Mouse (Mus musculus) right cerebral cortex, adult 18-20 months (tissue): ENCODE results near the gene Myt1l.

Experiments
- DNase-seq: peaks from one replicate; pipeline ENCODE4 v3.0.0; 2022; ENCODE audit warnings: mixed read lengths

The Myt1l gene

GRCm38 (mm10) chr12:29657870-29658269, 129.7 kb downstream of the Myt1l start:
- peak; percentile 46 for DNase-seq

DNA sequence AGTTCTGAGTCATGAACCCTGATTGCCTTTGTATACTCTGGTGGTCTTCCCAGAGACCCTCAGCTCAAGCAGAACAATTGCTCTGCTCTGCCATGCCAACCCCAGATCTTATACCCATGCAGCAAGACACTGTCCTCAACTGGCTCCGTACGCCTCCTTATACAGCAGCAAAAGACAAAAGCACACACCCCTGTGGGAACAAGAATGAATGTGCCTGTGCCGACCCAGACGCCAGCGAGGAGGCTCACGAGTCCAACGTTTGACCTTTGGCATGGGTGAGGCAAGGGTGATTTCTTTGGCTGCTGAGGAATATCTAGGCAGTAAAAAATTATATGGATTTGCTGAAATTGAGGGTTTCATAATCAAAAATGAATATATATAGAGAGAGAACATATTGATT, 143.8 kb downstream of the Myt1l start:
- DNase-seq, result no peak

GRCm38 (mm10) chr12:29675594-29676362, 147.6 kb downstream of the Myt1l start:
- DNase-seq, result peak; percentile 66

DNA sequence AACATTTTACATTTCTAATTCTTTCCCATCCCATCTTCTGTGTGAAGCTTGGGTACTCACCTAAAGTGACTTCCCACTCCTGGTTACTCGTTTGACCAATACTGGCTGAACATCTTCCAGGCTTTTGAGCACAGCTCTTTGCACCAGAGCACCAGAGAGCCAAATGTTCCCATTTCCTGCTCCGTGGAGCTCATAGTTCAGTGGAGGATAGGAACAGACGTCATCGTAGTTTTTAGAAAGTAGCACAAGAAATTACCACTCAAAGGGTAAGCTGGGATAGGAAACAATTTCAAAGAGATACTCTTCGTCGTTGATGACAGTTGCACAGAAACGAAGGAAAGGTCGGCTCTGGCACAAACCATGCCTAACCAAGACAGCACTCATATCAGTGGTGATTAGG, 154.2 kb downstream of the Myt1l start:
- no peak for DNase-seq

- no peak for DNase-seq
These were observed 154.8 kb downstream of the Myt1l start for GRCm38 (mm10) chr12:29682946-29683345.

DNA sequence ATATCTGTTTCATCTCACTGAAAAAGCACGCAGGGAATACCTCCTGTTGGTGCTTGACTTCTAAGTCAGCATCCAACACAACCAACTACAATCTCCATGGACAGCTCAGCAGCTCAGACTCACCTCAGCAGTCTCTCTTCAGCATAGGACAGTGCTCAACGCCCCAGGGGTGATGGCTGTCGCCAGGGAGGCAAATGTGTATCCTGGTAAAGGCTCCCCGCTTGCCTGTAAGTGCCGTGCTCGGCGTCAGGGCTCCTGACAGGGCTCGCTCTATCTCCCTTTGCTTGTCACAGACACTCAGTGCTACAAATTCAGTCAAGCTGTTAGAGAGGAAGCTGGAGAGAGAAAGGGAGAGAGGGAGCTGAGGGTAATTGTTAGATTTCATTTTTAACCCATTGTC, 158.1 kb downstream of the Myt1l start:
- DNase-seq, result no peak

- DNase-seq, result no peak
These were observed 163.4 kb downstream of the Myt1l start for GRCm38 (mm10) chr12:29691566-29691965.

- DNase-seq, result peak; percentile 88
These were observed 167.0 kb downstream of the Myt1l start for GRCm38 (mm10) chr12:29695194-29695593.

GRCm38 (mm10) chr12:29697526-29698500, 169.6 kb downstream of the Myt1l start:
- peak; percentile 83 for DNase-seq

DNA sequence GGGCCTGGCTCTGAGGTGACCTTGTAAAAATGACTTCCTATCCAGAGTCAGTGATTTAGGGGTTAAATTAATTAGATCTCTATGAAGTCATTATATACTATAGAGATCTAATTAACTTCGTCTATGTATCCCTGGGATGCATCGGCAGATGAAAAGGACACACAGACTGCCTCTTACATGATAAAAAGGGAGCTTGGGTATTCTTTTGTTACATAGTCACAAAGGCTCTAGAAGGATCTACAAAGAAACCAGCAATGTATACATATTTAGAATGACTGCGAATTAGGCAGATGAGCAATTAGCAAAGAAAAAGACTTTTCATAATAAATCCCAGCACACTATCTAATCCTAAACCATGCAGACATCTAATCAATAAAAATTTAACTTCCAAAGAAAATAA, 170.4 kb downstream of the Myt1l start:
- DNase-seq, result no peak

GRCm38 (mm10) chr12:29698976-29699375, 170.8 kb downstream of the Myt1l start:
- peak; percentile 38 for DNase-seq

DNA sequence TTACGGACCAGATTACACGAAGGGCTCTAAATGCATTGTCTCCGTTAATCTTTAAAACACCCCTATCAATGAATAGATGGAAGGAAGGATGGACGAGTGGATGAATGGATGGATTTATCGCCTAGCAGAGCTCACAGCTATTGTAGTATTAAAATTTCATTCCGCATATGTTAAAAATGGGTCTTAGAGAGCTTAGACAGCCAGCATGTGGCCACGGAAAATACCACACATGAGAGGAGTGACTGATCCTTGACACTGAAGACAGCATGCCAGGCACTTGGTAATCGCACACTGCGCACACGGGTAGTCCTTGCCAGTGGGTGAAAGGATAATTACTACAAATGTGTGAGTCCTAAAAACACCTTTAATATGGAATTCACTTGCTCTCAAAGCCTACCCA, 171.2 kb downstream of the Myt1l start:
- no peak for DNase-seq

DNA sequence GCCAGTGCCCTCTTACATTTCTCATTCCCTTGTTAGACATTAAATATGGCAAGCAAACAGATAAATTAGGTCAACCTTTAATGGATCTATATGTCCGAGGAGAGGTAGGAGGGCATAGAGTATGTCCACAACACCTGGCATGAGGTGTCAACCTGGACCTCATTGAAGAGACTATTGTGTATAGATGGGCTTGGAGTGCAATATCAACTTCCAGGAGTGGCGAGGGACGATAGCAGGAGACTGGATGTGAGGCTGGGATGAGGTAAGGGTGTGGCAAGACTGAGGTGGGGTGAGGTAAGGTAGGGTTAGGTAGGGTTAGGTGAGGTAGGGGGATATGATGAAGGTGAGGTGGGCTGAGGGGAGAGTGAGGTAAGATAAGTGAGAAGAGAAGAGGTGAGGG, 171.8 kb downstream of the Myt1l start:
- DNase-seq, result no peak

DNA sequence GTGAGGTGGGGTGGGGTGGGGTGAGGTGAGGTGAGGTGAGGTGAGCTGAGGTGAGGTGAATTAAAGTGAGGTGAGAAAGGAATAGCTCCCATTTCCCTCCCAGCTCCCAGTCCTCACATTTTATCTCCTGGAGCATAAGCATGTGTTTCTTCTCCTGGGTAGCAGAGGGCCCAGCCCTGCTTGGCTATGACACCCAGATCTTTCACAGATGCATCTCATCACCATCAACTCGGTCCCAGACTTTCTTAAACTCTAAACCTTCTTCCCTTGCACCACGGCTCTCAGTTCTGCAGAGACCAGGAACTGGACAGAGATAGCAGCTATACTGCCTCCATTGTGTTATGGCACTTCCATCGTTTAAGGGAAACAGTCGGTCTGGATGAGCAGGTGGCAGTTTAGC, 172.9 kb downstream of the Myt1l start:
- DNase-seq, result no peak

DNA sequence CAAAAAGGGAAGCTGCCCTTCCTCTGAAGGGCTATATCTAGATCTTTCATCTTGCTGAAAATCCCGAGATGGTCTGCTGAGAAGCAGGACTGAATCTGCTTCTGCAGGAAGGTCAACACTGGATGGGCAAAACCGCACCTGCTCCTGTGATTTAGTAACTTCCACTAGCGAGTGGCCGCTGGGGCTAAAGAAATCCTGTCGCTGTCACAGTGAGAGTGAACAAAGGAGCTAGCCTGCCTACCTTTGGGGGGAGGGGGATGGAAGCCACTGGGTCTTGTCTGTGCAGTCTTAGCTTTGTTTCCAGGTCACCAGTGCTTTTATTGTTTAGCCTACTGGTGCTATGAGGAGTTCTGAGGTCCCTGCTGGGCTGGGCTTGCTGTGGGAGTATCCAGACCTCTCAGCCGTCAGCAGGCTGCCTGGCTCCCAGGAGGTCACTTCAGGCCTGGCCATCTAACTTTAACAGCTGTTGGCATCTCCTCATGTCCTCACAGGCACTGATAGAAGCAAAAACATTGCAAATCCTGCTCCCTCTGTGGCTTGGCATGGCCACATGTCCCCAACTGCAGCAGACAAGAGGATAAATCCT, 173.6 kb downstream of the Myt1l start:
- DNase-seq, result no peak

- DNase-seq, result peak; percentile 59
These were observed 174.4 kb downstream of the Myt1l start for GRCm38 (mm10) chr12:29702626-29703025.

DNA sequence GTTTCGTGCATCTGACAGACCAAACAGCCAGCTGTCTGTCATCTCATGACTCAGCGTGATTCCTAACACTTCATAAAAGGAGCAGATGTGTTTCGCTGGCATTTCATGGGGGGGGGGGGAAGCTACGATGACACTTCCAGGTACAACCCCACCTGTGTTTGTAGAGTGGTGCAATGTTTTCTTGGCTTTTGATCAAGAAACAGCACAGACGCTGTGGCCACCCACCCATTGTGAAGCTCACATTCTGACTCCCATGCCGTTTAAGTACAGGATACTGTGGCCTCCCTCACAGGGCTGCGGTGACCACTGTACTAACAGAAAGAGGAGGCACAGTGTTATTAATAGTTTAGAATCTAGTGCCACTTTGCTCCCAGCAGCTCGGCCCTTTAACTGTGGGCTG, 175.4 kb downstream of the Myt1l start:
- no peak for DNase-seq

GRCm38 (mm10) chr12:29707094-29707493, 178.9 kb downstream of the Myt1l start:
- peak; percentile 73 for DNase-seq

- DNase-seq, result peak; percentile 40
These were observed 180.0 kb downstream of the Myt1l start for GRCm38 (mm10) chr12:29708166-29708565.

- DNase-seq, result no peak
These were observed 184.9 kb downstream of the Myt1l start for GRCm38 (mm10) chr12:29712795-29713721.

GRCm38 (mm10) chr12:29723722-29724338, 195.6 kb downstream of the Myt1l start:
- peak; percentile 80 for DNase-seq

DNA sequence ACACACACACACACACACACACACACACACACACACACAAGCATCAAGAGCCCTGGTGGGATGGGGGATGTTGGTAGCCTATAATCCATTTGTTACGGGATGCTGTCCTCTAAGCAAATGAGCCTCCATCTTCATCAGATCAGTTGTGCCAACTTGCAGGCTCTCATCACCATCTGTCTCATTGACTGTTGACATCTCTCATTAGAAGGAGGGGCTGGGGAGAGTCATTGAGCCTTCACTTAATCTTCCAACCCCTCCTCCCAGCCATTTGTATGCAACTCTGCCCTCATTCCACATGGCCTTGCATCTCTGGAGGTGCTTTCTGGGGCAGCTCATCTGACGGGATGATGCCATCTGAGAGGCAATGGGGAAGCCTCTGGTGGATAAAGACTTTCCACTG, 200.1 kb downstream of the Myt1l start:
- DNase-seq, result no peak
